In the genomic region with DNA sequence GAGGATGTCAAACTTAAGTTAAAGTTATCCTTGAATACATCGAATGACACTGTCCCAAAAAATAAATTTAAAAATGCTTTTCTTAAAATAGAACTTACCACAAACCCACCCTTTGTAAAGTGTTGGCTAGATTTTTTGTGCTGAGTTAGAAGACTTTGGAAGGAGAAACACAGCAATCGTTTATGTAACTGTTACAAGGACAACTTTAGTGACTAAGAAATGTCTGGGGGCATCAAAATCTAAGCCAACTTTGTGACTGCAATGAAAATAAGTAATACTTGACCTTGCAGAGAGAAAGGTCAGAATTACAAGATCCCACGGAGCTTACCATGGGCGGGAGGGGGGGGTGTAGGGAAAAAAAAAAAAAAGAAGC, we compare ENCODE assay signal across 8 mouse cellular contexts. TPM values are rescaled to one million over a fixed set of nuclear protein-coding genes. Genes with fewer than 3 reads are reported as not detected.
A peak's percentile ranks its signal among the peaks of the same experiment; 100 is the strongest.
DNase-seq lines count a peak whose midpoint lies in the region; ATAC-seq and TF ChIP-seq lines count a peak whose summit lies in the region.

No protein-coding gene starts in this region.

- no peaks in the 10 kb centered on the region for H3K27me3 ChIP-seq in lung, embryonic 14.5 days (ENCODE audit: insufficient read depth, low read length)
- no peaks in the 10 kb centered on the region for H3K27me3 ChIP-seq in embryonic facial prominence, embryonic 12.5 days
- no peaks in the 10 kb centered on the region for H3K27me3 ChIP-seq in intestine, embryonic 15.5 days (replicated peaks)
- no peaks in the 10 kb centered on the region for H3K27me3 ChIP-seq in neural tube, embryonic 14.5 days (ENCODE audit: control insufficient read depth, insufficient read depth, low read length)

- peak overlapping the region; percentile 89 for H3K9ac ChIP-seq in lung, embryonic 14.5 days
- peak overlapping the region; percentile 86 for H3K9ac ChIP-seq in embryonic facial prominence, embryonic 12.5 days
- peak overlapping the region; percentile 89 for H3K9ac ChIP-seq in intestine, embryonic 15.5 days
- peak overlapping the region; percentile 87 for H3K9ac ChIP-seq in neural tube, embryonic 14.5 days (replicated peaks; ENCODE audit: low read depth, low read length)

- no peak for TF ChIP-seq CTCF in lung, embryonic 14.5 days (IDR thresholded peaks at IDR 0.05; ENCODE audit: low read depth)

- 0 out of 2 replicates have a peak, but pooled peaks cover 4% of the 10 kb centered on the region for H3K4me1 ChIP-seq in lung, embryonic 14.5 days (ENCODE audit: insufficient read depth)
- peaks cover 6% of the 10 kb centered on the region; the same call in 1 of the 2 replicates for H3K4me1 ChIP-seq in embryonic facial prominence, embryonic 12.5 days
- peaks cover 14% of the 10 kb centered on the region; the same call in 1 of the 2 replicates for H3K4me1 ChIP-seq in intestine, embryonic 15.5 days (replicated peaks)
- H3K4me1 ChIP-seq in neural tube, embryonic 14.5 days (ENCODE audit: control insufficient read depth, insufficient read depth, low read length), result peaks cover 13% of the 10 kb centered on the region

- H3K4me3 ChIP-seq in lung, embryonic 14.5 days (ENCODE audit: low read depth, low read length), result peak overlapping the region; percentile 80
- H3K4me3 ChIP-seq in embryonic facial prominence, embryonic 12.5 days, result peak overlapping the region; percentile 69
- peak overlapping the region; percentile 69 for H3K4me3 ChIP-seq in intestine, embryonic 15.5 days (replicated peaks)
- peak overlapping the region; percentile 84 for H3K4me3 ChIP-seq in neural tube, embryonic 14.5 days (ENCODE audit: low read depth, low read length)

- H3K4me2 ChIP-seq in lung, embryonic 14.5 days, result peak overlapping the region; percentile 77
- H3K4me2 ChIP-seq in embryonic facial prominence, embryonic 12.5 days (replicated peaks), result peak overlapping the region; percentile 52
- peak overlapping the region; percentile 82 for H3K4me2 ChIP-seq in intestine, embryonic 15.5 days (replicated peaks)
- peak overlapping the region; percentile 55 for H3K4me2 ChIP-seq in neural tube, embryonic 14.5 days (ENCODE audit: low read depth, low read length)

- intact Hi-C loops in left cerebral cortex, postnatal 4 days (cut with DNase I), result no loop called here

- no peak for ATAC-seq in lung, embryonic 14.5 days (ENCODE audit: insufficient read depth)
- no peak for ATAC-seq in embryonic facial prominence, embryonic 12.5 days (ENCODE audit: insufficient number of reproducible peaks, insufficient read depth, low FRiP score, low TSS enrichment)
- no peak for ATAC-seq in intestine, embryonic 15.5 days
- ATAC-seq in neural tube, embryonic 14.5 days (ENCODE audit: low read depth), result no peak

- H3K36me3 ChIP-seq in lung, embryonic 14.5 days (ENCODE audit: insufficient read depth), result no peaks in the 10 kb centered on the region
- no peaks in the 10 kb centered on the region for H3K36me3 ChIP-seq in embryonic facial prominence, embryonic 12.5 days
- H3K36me3 ChIP-seq in intestine, embryonic 15.5 days, result no peaks in the 10 kb centered on the region
- H3K36me3 ChIP-seq in neural tube, embryonic 14.5 days (ENCODE audit: control insufficient read depth, insufficient read depth, low read length), result no peaks in the 10 kb centered on the region

- H3K9me3 ChIP-seq in lung, embryonic 14.5 days (ENCODE audit: low read depth, low read length), result no peaks in the 10 kb centered on the region
- no peaks in the 10 kb centered on the region for H3K9me3 ChIP-seq in embryonic facial prominence, embryonic 12.5 days
- no peaks in the 10 kb centered on the region for H3K9me3 ChIP-seq in intestine, embryonic 15.5 days
- H3K9me3 ChIP-seq in neural tube, embryonic 14.5 days (ENCODE audit: control insufficient read depth, low read length), result no peaks in the 10 kb centered on the region

- peak; percentile 38 for DNase-seq in lung, embryonic 14.5 days
- DNase-seq in lung, postnatal 25 days (ENCODE audit: low spot score), result no peak
- no peak for DNase-seq in urinary bladder, postnatal 25 days (ENCODE audit: low spot score)
- DNase-seq in left cerebral cortex, postnatal 4 days, result no peak
- no peak for DNase-seq in thymus, adult 18-20 months

- 24% methylated on average over 4 of the region's 4 CpGs for WGBS in lung, embryonic 14.5 days
- WGBS in embryonic facial prominence, embryonic 12.5 days, result 36% methylated on average over 4 of the region's 4 CpGs
- 24% methylated on average over 4 of the region's 4 CpGs for WGBS in intestine, embryonic 15.5 days
- 35% methylated on average over 4 of the region's 4 CpGs for WGBS in neural tube, embryonic 14.5 days

- H3K27ac ChIP-seq in lung, embryonic 14.5 days (ENCODE audit: low read depth), result peak overlapping the region; percentile 90
- H3K27ac ChIP-seq in embryonic facial prominence, embryonic 12.5 days, result peak overlapping the region; percentile 87
- H3K27ac ChIP-seq in intestine, embryonic 15.5 days, result peak overlapping the region; percentile 80
- no peak overlapping the region; the same call in 1 of the 2 replicates for H3K27ac ChIP-seq in neural tube, embryonic 14.5 days (ENCODE audit: low read depth, low read length)

RNA-seq across cellular contexts. Expression of a gene that starts 0.8 kb away (rescaled TPM):
- 67.1 and 69.3 TPM in 2 replicates for polyA plus RNA-seq in lung, embryonic 14.5 days (2014; fragmentation: Nextera tagmentation; extraction: Ambion mirVana)
- 73.4 and 74.8 TPM in 2 replicates for polyA plus RNA-seq in embryonic facial prominence, embryonic 12.5 days (2016; fragmentation: Nextera tagmentation; extraction: Ambion mirVana)
- polyA plus RNA-seq in intestine, embryonic 15.5 days (2015; fragmentation: Nextera tagmentation; extraction: Ambion mirVana), result 98.6 and 101 TPM in 2 replicates
- polyA plus RNA-seq in neural tube, embryonic 14.5 days (2014; fragmentation: Nextera tagmentation; extraction: Ambion mirVana), result 73.0 and 73.9 TPM in 2 replicates
- total RNA-seq in left cerebral cortex, postnatal 4 days (2021), result 10 to 100 TPM; 43.9 to 47.5 TPM

RNA-seq across cellular contexts. Expression of a gene that starts 54.2 kb away (rescaled TPM):
- polyA plus RNA-seq in lung, embryonic 14.5 days (2014; fragmentation: Nextera tagmentation; extraction: Ambion mirVana), result 60.7 and 61.5 TPM in 2 replicates
- polyA plus RNA-seq in embryonic facial prominence, embryonic 12.5 days (2016; fragmentation: Nextera tagmentation; extraction: Ambion mirVana), result 62.9 TPM in 2 replicates
- 63.0 and 67.1 TPM in 2 replicates for polyA plus RNA-seq in intestine, embryonic 15.5 days (2015; fragmentation: Nextera tagmentation; extraction: Ambion mirVana)
- polyA plus RNA-seq in neural tube, embryonic 14.5 days (2014; fragmentation: Nextera tagmentation; extraction: Ambion mirVana), result 36.0 and 36.1 TPM in 2 replicates
- total RNA-seq in left cerebral cortex, postnatal 4 days (2021), result 10 to 100 TPM; 18.1 to 18.3 TPM

RNA-seq across cellular contexts. Expression of a gene that starts 56.8 kb away (rescaled TPM):
- polyA plus RNA-seq in lung, embryonic 14.5 days (2014; fragmentation: Nextera tagmentation; extraction: Ambion mirVana), result 44.5 and 46.4 TPM in 2 replicates
- 48.3 and 50.7 TPM in 2 replicates for polyA plus RNA-seq in embryonic facial prominence, embryonic 12.5 days (2016; fragmentation: Nextera tagmentation; extraction: Ambion mirVana)
- polyA plus RNA-seq in intestine, embryonic 15.5 days (2015; fragmentation: Nextera tagmentation; extraction: Ambion mirVana), result 29.7 and 29.9 TPM in 2 replicates
- polyA plus RNA-seq in neural tube, embryonic 14.5 days (2014; fragmentation: Nextera tagmentation; extraction: Ambion mirVana), result 59.9 and 66.2 TPM in 2 replicates
- 10 to 100 TPM; 67.1 to 73.0 TPM for total RNA-seq in left cerebral cortex, postnatal 4 days (2021)
